Mouse (Mus musculus): ENCODE data around the gene Stn1.
"Not testable (repeated sequence)": the region's sequence is repeated elsewhere in the genome, so short reads cannot be mapped to it uniquely, and the experiment has no call there.

Gene Stn1

DNA sequence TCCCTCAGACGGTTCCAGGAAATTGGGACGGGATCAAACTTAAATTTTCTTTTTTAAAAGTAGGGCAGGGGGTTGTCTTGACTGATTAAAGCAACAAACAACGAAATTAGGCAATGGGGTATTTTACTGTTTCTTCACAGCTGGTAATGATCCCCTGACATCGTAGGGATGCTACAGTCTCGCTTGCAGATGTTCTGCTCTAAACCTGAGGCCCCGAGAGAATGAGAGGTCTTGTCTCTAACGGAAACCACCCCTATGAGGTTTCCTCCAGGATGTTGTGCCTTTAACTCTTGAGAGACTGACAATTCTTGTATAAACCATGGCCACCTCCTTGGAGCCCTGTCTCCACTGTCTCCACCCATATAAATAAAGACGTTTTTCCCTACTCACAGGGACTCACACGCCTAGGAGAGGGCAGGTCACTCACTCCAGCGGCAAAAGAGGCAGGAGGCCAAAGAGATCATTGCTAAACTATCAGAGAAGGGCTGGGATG, at the start of gene Stn1:
Gene Stn1, minus strand, starts transcription at position 208 of the 493 bp plus-strand sequence.
- peak; percentile 38 for DNase-seq

DNA sequence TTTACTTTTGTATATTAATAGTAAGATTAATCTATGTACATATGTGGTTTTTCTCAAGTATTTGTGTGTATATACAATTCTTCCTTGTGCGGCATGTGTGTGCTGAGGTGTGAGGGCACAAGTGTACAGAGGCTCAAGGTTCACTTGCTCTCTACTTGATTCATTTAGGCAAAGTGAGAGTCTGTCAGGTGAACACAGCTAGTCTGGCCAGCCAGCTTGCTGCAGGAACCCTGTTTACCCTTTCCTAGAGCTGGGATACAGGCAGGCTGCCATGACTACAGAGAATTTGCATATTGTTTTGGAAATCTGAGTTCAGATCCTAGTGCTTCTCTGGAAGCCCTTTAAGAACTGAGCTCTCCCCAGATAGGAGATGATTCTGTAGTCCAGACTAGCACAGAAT, 49.7 kb upstream of the Stn1 start:
- no peak for DNase-seq

DNA sequence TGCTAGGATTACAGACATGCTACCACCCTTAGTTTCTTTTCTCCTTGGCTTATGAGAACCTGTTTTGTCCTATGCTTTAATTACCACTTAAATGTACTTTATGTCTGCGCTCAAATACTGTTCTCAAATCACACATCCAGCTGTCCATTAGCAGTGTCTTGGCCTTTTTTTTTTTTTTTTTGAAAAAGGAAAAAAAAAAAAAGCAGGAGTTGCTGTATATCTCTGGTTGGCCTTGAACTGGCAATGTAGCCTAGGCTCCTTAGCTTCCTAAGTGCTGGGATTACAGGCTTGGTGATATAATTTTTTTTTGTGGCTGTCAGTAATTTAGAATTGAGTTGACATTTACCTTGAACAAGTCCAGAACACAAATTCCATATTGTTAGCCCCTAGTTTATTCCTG, 48.5 kb upstream of the Stn1 start:
- DNase-seq, result no peak

DNA sequence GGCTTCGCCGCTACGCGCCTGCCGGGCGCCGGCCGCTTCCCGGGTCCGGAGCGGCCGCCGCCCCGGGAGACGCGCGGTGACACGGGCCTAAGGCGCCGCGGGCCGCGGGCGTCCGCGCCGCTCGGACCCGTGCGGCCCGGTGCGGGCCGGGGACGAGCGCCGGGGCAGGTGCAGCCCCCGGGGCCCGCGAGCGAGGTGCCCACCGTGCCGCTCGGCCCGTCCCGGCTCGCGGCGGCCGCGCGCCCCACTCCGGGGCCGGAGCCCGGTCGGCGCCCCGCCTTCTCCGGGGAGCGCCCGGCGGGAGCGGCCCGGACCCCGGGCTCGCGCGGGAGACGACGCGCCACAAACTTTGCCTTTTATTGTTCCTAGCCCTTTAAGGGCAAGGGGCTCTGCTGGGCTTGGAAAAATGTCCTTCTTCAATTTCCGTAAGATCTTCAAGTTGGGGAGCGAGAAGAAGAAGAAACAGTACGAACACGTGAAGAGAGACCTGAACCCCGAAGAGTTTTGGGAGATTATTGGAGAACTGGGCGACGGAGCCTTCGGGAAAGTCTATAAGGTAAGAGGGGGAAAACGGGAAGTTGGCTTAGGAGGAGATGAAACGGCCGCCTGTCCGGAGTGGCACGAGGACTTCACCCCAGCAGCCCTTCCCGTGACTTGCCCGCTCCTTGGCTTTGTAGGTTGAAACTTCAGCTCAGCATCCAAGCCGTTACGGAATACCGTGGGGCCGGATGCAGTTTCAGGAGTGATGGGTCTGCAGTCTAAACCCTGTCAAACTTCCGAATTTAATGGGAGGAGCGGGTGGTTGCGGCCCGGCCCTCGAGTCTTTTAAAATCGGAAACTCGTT, 42.7 kb upstream of the Stn1 start:
- peak; percentile 32 for DNase-seq

DNA sequence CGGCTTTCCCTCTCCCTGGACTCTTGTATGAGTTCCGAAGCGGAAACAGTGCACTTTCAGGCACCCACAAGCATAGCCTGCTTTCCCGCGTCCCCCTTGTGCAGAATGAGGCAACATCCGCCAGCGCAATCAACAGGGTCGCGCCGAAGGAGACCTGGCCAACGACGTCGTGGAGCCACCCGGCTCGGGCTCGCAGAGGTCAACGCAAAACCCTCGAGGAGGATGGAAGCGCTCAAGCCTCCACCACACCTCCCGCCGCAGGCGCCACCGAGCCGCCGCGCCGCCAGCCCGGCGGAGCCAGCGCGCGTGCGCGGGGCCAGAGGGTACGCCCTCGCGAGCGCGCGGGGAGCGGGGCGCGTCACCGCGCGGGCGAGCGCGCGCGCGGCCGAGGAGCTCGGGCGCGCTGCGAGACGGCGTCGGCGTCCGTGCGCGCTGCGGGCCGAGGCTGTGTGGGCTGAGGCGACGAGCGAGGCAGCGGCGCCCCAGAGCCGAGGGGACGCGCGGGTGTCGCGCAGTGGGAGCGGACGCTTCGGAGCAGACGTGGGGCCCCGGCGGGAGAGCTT, 42.0 kb upstream of the Stn1 start, which contains the start of gene Slk:
Gene Slk, plus strand, starts transcription at position 454 of the 563 bp plus-strand sequence.
- DNase-seq, result peak; percentile 80

DNA sequence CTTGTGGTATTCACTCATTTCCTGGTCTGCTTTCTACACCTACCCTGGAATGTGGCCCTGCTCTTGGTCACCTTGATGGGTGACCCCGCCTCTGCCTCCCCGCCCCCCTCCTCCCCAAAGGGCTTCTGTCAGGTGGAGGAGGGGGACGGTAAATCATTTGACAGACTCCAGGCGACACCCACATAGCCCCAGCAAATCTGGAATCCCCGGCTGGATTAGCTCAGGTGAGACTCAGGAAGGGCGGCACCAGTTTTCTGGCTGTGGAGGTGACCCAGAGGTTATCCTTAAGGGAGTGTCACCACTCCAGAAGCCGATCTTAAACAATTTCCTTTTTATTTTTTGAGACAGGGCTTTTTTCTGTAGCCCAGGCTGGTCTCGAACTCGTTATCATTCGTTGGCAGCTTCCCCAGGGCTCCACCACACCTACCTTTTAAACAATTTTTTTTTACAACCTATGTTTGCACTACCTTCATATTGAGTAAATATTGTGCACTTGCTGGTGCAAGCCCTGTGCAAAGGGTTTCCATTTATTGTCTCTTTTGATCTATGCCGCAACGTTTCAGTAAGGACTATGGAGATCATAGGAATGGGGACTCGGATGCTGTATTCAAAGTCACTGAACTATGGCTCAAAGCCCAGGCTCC, 41.4 kb upstream of the Stn1 start:
- DNase-seq, result no peak

DNA sequence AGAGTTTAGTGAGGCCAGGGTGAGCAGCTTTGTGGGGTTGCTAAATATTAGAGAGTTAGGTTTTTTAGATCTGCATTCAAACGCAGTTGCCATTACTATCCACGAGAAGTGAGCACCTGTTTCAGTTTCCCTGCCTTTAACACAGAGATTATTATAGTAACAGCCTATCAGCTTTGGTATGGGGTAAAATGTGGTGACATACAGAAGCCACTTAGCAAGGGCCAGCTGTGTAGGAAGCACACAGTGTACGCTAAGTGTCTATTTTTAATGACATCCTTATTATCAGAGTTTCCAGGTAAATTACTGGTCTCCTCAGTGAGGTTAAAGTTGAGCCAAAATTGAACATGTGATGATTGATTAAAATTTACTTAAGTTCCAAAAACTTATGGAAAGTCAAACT, 36.4 kb upstream of the Stn1 start:
- DNase-seq, result no peak

DNA sequence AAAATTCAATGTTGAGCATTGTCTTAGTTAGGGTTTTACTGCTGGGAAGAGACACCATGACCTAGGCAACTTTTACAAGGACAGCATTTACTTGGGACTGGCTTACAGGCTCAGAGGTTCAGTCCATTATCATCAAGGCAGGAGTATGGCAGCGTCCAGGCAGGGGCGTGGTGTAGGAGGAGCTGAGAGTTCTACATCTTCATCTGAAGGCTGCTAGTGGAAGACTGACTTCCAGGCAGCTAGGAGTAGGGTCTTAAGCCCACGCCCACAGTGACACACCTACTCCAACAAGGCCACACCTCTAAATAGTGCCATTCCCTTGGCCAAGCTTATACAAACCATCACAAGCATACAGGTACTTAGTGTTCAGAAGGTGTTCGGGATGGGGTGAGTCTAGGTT, 34.7 kb upstream of the Stn1 start:
- DNase-seq, result not testable (repeated sequence)

DNA sequence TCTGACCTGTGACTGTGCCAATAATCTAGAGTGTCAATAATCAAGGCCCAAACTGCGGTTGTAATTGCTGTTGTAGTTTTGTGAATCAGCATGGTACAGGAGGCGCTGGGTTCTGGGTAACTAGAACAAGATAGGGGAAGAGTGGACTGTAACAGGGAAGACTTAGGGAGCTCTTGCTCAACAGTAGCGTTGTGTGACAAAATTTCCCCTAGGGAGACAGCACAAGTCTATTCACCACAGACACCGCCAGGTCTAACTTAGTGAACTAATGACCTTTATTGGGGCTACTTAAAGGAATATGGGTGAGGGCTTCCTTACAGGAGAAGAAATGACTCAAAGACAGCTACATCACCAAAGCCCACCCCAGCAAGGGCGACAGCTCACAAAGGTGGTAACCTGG, 32.7 kb upstream of the Stn1 start:
- no peak for DNase-seq

DNA sequence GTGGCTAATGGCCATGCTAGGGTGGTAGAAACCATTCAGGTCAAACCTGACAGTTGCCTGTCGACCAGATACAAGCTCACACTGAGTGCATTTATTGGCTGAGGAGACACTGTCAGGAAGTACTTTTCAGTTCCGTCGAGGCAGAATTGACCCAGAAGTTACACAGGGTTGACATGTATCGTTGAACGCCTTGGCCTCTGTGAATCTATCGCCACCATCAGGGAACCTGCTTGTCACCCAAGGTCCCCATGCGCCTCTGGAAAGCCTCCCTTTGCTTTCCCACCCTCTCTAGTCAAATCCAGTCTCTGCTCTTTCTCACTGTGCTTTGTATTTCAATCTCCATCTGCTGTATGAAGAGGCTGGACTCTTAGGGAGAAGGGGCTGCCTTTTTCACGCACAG, 28.7 kb upstream of the Stn1 start:
- DNase-seq, result no peak

DNA sequence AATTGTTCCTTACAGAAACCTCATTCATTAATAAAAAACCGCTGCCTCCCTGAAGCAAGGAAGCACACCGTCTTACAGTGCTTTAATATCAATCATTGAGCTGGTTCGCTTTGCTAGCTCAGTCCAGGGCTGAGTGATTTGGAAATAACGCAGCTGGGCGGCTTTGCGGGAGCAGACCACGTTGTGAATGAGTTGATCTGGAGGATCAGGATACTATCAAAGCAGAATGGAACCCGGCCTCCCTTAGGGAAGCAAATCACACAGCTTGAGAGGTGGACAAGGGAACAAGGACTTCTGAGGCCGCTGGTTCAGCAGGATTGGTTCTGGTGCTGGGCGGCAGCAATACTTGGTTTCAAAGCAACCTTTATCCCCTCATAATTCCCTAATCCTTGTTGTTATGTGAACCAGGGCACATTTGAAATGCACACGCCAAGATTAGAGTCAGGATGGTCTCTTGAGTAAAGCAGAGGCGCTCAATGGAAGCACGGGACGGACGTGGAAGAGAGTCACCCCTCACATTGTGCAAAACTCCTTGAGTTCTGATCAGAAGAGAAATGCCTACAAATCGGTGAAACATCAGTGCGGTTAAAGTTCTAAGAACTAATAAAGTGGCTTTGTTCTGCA, 27.8 kb upstream of the Stn1 start:
- peak; percentile 27 for DNase-seq

DNA sequence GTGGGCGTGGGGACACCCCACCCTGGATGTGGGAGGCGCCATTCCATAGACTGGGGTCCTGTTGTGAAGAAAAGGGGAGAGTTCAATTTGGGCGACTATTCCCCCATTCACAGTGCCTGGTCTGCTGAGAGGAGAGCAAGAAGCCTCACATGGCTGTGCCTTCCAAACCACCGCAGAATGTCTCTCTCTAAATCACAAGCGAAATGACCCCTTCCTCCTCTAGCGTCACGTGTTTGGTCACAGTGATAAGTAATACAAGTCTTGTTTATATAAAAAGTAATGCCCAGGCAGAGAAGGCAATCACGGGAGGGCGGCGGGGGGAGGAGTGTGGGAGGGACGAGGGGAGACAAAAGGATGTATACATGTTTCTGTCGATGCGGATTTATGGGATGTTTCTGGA, 26.4 kb upstream of the Stn1 start:
- DNase-seq, result no peak

DNA sequence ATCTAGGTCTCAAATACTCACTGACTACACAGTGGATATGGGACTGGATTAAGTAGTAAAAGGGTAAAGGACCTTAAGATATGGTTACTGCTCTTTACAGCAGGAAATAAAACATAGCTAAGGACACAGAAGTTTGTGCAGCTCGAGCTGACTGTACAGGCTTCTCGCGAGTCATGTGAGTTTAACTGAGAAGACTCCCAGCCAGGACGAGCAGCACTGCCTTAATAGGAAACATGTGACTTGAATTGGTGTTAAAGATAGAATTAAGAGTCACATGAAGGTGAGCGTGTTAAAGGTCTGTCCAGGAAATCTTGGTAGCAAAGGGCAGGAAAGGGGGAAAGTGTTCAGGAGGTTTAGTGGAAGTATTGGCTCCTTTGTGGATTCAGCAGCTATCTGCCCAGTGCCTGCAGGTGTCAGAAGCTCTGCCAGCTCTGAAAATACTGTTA, 24.7 kb upstream of the Stn1 start:
- DNase-seq, result no peak

DNA sequence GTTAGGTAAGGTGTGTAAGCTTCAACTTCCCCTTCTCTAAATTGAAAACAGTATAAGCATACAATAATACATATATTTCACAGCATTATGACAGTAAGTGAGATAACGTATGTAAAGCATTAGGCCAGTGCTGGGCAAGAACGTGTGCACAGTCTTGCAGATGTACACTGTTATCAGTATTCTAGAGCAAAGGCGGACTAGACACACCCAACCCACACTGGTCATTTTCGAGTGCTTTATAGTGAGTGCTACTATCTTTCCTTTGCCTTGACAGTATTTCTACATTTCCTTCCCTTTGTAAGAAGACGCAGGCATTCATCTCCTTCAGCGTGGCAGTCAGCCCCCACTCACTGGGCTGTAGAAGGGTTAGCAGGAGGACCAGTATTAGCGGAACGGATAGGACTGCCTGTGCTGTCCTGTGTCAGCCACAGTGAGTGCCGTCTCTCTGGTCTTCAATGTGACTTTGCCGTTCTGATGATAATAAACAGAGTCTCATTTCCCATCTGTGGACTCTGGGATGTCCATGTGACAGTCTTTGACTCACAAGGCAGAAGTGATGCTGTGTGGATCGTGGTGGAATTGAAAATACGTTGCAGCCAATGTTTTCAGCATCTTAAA, 23.3 kb upstream of the Stn1 start:
- no peak for DNase-seq

DNA sequence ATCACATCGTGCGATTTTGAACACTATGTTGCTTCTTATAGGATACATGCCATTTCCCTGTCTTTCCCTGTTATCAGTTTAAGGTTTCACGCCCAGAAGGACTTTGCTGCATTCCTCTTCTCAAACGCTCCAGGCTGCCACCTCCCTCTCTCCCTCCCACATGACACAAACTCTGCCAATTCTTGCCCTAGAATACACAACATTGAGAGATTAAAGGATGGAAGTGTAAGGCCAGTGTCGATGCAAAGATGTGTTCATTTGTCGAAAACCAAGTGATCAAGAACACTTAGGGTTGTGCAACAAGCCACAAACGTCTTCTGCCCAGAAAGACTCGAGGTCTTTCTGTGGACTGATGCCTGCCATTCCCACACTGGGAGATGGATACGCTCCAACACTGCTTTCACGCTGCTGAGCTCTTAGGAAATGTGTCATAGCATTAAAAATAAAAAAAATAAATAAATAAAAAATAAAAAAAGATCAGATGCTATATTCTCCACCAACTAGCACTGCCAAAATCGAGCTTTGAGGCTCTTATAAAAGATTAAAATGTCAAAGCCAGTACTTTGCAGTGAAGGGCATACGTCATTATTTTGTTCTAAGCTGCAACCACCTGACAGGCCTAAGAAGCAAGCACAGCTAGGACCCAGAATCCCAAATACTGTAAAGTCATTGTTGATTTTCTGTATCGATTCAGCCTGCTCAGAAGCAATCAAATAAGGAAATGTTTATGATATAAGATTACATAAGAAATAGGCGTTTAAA, 22.6 kb upstream of the Stn1 start:
- DNase-seq, result peak; percentile 25

DNA sequence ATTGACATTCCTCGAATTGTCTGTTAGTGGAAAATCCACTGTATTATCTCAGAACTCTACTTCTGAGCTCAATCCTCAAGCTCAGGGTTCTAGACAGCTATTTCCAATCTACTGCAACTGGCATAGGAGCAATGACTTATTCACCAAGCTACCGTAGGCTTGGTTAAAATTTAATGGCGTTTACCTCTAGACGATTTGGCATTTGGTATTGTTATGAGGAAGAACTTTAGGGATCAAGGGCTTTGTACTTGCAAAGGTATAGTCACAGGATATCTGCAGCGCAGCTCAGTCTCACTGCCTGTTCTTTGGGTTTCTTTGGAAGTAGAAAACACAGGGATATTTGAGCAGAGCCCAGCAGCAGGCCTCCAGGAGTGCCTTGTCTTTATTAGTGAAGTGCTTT, 21.8 kb upstream of the Stn1 start:
- no peak for DNase-seq

DNA sequence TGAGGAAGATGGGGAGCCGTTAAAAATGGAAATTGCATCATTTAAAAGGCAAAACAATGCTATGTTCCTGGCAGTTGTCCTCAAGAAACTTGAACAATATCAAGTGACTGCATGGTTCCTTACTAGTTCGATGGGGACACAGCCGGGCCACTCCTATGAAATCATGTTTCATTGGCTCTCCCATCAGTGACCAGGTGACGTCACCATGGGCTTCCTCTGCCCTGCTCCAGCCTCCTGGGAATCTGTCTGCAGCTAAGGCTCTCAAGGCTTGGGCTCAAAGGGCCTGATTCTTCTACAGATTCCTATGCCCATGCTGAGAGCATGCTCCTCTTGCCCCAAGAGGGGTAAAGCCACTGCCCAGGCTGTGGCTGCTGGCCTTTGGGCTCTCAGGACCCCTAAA, 12.3 kb upstream of the Stn1 start:
- DNase-seq, result no peak

DNA sequence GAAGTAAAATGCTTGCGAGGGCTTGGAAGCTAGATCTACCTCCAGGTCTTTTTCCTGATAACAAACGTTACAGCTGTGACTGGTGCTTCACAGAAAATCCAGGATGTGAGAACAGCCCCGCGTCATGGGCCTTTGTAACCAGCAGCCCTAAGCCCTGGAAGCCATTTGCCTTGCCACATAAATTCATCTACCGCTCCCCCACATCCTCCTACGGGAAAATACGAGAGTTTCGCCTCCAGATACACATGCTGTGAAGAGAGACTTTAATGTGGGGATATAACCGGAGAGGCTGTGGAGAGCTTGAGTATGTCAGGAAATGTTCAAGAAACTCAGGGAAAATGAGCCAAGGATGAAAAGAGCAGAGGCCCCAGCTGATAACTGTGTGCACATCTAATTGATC, 11.9 kb upstream of the Stn1 start:
- DNase-seq, result no peak

DNA sequence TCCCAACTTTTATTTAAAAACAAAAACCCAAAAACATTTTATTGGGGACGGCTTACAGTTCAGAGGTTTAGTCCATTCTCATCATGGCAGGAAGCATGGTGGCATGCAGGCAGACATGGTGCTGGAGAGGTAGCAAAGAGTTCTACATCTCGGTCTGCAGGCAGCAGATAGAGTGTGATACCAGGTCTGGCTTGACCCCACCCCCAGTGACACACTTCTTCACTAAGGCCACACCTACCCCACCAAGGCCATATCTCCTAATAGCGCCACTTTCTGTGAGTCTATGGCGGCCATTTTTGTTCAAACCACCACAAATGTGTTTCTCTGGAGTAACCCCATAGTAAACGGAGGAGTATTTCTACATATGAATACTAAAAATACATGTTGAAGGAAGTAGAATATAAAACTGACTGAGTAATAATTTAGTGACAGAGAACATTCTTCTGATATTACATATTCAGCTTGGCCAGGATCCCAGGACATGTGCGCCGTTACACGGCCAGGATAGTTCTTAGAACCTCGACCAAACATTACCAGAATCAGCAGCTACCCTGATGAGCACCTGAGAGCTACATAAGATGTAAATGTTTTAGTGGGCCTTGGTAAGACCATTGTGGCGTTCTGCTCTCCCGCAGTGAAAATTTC, 11.2 kb upstream of the Stn1 start:
- DNase-seq, result no peak

DNA sequence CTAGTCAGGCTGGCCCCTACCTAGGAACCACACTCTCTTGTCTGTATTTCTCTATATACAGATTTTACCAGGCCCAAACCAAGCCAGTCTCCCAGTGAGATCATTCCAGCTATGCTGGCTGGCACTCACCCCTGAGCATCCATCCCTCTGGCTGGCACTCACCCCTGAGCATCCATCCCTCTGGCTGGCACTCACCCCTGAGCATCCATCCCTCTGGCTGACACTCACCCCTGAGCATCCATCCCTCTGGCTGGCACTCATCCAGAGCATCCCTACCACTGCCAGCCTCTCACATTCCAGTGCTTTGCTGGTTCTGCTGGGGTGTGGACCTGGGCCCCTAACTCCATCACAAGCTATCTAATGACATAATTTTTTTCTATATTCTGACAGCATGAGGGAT, 8.2 kb upstream of the Stn1 start:
- DNase-seq, result no peak

DNA sequence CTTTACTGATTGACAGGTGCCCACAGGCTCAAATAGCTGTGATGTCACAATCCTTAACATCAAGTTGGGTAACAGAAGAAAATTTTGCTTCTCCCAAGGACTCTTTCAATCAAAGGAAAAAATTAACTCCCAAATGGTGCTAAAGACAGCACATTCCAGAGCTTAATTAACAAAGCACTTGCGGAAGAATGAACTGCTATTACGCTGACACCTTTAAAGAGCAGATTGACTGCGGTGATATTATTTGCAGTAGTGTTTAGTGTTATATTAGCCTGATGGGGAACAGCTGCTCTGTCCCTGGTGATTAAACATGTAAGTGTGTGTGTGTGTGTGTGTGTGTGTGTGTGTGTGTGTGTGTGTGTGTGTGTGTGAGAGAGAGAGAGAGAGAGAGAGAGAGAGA, 7.7 kb upstream of the Stn1 start:
- DNase-seq, result no peak

DNA sequence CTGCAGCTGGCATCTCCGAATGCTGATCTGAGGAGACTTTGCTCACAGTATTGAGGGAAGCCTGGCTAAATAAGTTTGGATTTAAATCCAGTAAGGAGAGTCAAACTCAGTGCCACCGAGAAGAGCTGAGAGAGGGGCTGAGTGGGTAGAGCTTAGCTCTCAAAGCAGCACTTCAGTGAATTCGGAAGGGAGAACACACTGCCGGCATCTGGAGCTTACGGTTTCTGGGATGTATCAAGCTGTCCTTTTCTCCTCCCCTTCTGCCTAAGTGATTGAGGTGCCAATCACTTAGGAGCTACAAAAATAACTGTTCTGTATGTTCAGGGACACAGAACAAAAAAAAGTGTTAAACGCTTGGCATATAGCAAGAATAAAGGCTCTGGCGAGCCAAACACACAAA, 5.1 kb upstream of the Stn1 start:
- DNase-seq, result no peak

All from lung, postnatal 36 days (tissue).